20 mouse cellular contexts compared by ENCODE assay signal in the genomic region with DNA sequence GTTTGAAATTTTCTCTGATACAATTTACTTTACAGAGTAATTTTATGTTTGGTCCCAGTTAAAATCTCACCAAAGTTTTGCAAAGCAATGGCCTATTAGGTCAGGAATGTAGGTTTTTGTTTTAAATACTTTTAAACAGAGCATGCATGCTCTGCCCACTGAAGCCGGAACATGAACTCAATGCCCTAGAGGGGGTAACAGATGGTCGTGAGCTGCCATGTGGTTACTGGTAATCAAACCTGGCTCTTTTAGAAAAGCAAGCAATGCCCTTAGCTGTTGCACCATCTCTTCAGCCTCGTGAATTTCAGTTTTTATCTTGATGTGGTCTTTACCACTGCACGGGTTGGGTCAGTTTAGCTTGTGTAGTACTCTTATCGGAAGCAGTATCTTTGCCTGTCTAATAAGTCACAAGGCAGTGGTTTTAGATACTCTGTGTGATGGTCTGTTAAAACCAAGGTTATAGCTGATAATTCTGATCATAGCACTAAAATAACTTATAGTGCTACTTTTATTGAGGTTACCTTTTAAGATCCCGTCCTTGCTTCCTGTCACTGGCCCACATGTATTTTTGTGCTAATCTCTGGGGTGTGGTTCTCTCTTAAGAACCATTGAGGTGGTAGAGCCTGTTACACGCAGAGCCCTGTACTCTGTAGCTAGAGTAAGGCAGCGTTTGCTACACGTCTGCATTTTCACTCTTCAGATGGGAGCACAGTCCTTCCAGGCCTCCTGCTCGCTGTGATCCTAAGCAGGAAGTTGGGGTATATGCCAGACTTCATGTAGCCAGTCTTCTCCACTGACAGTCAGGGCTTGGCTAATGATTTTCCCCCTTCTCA. TPM values are rescaled to one million over a fixed set of nuclear protein-coding genes. Genes with fewer than 3 reads are reported as not detected.
DNase-seq lines count a peak whose midpoint lies in the region; ATAC-seq and TF ChIP-seq lines count a peak whose summit lies in the region.
"Had no signal": no experiment of that assay in that cellular context is flagged by ENCODE, and none has a peak within 500 bp of the region (broad histone marks: within the 10 kb centered on the region; RNA-seq: fewer than 3 reads in every experiment).

No protein-coding gene starts in this region.

- peaks cover 19% of the 10 kb centered on the region for H3K36me3 ChIP-seq in hindbrain, postnatal 0 days (ENCODE audit: insufficient read depth, low read length)
- peaks cover 35% of the 10 kb centered on the region for H3K36me3 ChIP-seq in hindbrain, embryonic 13.5 days
- H3K36me3 ChIP-seq in G1E (replicated peaks), result peaks cover 44% of the 10 kb centered on the region
- peaks cover 35% of the 10 kb centered on the region; the same call in 1 of the 2 replicates for H3K36me3 ChIP-seq in macrophage (ENCODE audit: inconsistent target)
- peaks cover 51% of the 10 kb centered on the region for H3K36me3 ChIP-seq in kidney, embryonic 15.5 days
- H3K36me3 ChIP-seq: midbrain, embryonic 15.5 days had no signal

- no peak overlapping the region for H3K9ac ChIP-seq in hindbrain, postnatal 0 days (replicated peaks; ENCODE audit: low read length)
- H3K9ac ChIP-seq in hindbrain, embryonic 13.5 days, result no peak overlapping the region
- no peak overlapping the region for H3K9ac ChIP-seq in kidney, embryonic 15.5 days
- H3K9ac ChIP-seq: embryonic facial prominence, embryonic 15.5 days; forebrain, postnatal 0 days; liver, embryonic 13.5 days; lung, embryonic 14.5 days; midbrain, embryonic 15.5 days had no signal

- DNase-seq in hindbrain, postnatal 0 days (ENCODE audit: low spot score), result peak; percentile 28
- DNase-seq in G1E (ENCODE audit: low spot score), result no peak
- DNase-seq in cerebellum, adult 9-10 months, result peak; percentile 31
- DNase-seq in embryo, embryonic 9.5 days (ENCODE audit: extremely low spot score), result no peak
- DNase-seq: adrenal gland, adult 2 months; embryo, embryonic 11 days; forebrain, postnatal 0 days; gastrocnemius, adult 2 months; heart, postnatal 10 days; liver, embryonic 13.5 days; lung, embryonic 14.5 days; right cerebral cortex, postnatal 4 days had no signal

- no peak overlapping the region for H3K27ac ChIP-seq in hindbrain, postnatal 0 days
- no peak overlapping the region for H3K27ac ChIP-seq in hindbrain, embryonic 13.5 days
- H3K27ac ChIP-seq in macrophage, result peak overlapping the region; percentile 51
- no peak overlapping the region for H3K27ac ChIP-seq in kidney, embryonic 15.5 days
- H3K27ac ChIP-seq: embryonic facial prominence, embryonic 15.5 days; gastrocnemius, adult 2 months; liver, embryonic 13.5 days; midbrain, embryonic 15.5 days; stomach, postnatal 0 days had no signal

- no peak for ATAC-seq in hindbrain, postnatal 0 days
- no peak for ATAC-seq in hindbrain, embryonic 13.5 days (ENCODE audit: low FRiP score)
- peak; percentile 22; the same call in 1 of the 2 replicates for ATAC-seq in G1E (ENCODE audit: extremely low read depth, insufficient number of reproducible peaks, low FRiP score, poor library complexity, severe bottlenecking)
- ATAC-seq in kidney, embryonic 15.5 days (replicated peaks; ENCODE audit: low FRiP score), result no peak
- no peak for ATAC-seq in inflammation-experienced regulatory T-cells, adult 6 months
- ATAC-seq: forebrain, postnatal 0 days; midbrain, embryonic 15.5 days had no signal

- H3K79me2 ChIP-seq in macrophage (ENCODE audit: inconsistent target), result no peaks in the 10 kb centered on the region

- no peak for TF ChIP-seq CTCF in hindbrain, postnatal 0 days (IDR thresholded peaks at IDR 0.05; ENCODE audit: low read depth)
- TF ChIP-seq CTCF in G1E (IDR thresholded peaks at IDR 0.05; ENCODE audit: low read depth, low read length), result no peak

- no peaks in the 10 kb centered on the region for H3K9me3 ChIP-seq in hindbrain, postnatal 0 days (ENCODE audit: low read length)
- H3K9me3 ChIP-seq in hindbrain, embryonic 13.5 days, result no peaks in the 10 kb centered on the region
- H3K9me3 ChIP-seq in G1E (replicated peaks), result no peaks in the 10 kb centered on the region
- no peaks in the 10 kb centered on the region for H3K9me3 ChIP-seq in kidney, embryonic 15.5 days (replicated peaks)
- H3K9me3 ChIP-seq: embryonic facial prominence, embryonic 15.5 days; liver, embryonic 13.5 days; midbrain, embryonic 15.5 days had no signal

- no peaks in the 10 kb centered on the region for H3K4me1 ChIP-seq in hindbrain, postnatal 0 days (ENCODE audit: insufficient read depth, low read length)
- no peaks in the 10 kb centered on the region for H3K4me1 ChIP-seq in hindbrain, embryonic 13.5 days (replicated peaks)
- H3K4me1 ChIP-seq in G1E (ENCODE audit: insufficient read depth, low read depth, low read length), result no peaks in the 10 kb centered on the region
- H3K4me1 ChIP-seq in kidney, embryonic 15.5 days, result no peaks in the 10 kb centered on the region
- H3K4me1 ChIP-seq: embryonic facial prominence, embryonic 15.5 days; liver, embryonic 13.5 days; midbrain, embryonic 15.5 days had no signal

- H3K4me2 ChIP-seq in hindbrain, postnatal 0 days (ENCODE audit: low read depth, low read length), result no peak overlapping the region
- no peak overlapping the region for H3K4me2 ChIP-seq in hindbrain, embryonic 13.5 days
- H3K4me2 ChIP-seq in kidney, embryonic 15.5 days, result no peak overlapping the region
- H3K4me2 ChIP-seq: embryonic facial prominence, embryonic 15.5 days; heart, embryonic 11.5 days; liver, embryonic 13.5 days; lung, embryonic 14.5 days; midbrain, embryonic 15.5 days had no signal

- 74% methylated on average over 10 of the region's 10 CpGs for WGBS in hindbrain, postnatal 0 days
- 84% methylated on average over 10 of the region's 10 CpGs for WGBS in hindbrain, embryonic 13.5 days
- 94% methylated on average over 10 of the region's 10 CpGs for WGBS in macrophage (ENCODE audit: missing documents)
- 82% methylated on average over 10 of the region's 10 CpGs for WGBS in kidney, embryonic 15.5 days

- H3K27me3 ChIP-seq in hindbrain, postnatal 0 days (ENCODE audit: insufficient read depth, low read length), result no peaks in the 10 kb centered on the region
- no peaks in the 10 kb centered on the region for H3K27me3 ChIP-seq in hindbrain, embryonic 13.5 days
- H3K27me3 ChIP-seq in G1E (ENCODE audit: insufficient read depth, low read length), result no peaks in the 10 kb centered on the region
- H3K27me3 ChIP-seq in kidney, embryonic 15.5 days, result no peaks in the 10 kb centered on the region
- H3K27me3 ChIP-seq: embryonic facial prominence, embryonic 15.5 days; liver, embryonic 13.5 days; midbrain, embryonic 15.5 days had no signal

- no peak overlapping the region for H3K4me3 ChIP-seq in hindbrain, postnatal 0 days (ENCODE audit: low read length)
- H3K4me3 ChIP-seq in hindbrain, embryonic 13.5 days, result no peak overlapping the region
- H3K4me3 ChIP-seq in G1E (ENCODE audit: low read depth, low read length) (no peak overlapping the region), macrophage (ENCODE audit: inconsistent target) (no peak overlapping the region)
- no peak overlapping the region for H3K4me3 ChIP-seq in kidney, embryonic 15.5 days (replicated peaks)
- H3K4me3 ChIP-seq: embryonic facial prominence, embryonic 15.5 days; gastrocnemius, adult 2 months; liver, embryonic 13.5 days; midbrain, embryonic 15.5 days had no signal

RNA-seq across cellular contexts. Expression of a gene that starts 48.0 kb away (rescaled TPM):
- 24.8 and 32.2 TPM in 2 replicates for total RNA-seq in hindbrain, postnatal 0 days (2014; rRNA removed)
- polyA plus RNA-seq in hindbrain, postnatal 0 days (2015; fragmentation: Nextera tagmentation; extraction: Ambion mirVana), result 37.1 and 39.7 TPM in 2 replicates
- polyA plus RNA-seq in hindbrain, embryonic 13.5 days (2015; fragmentation: Nextera tagmentation; extraction: Ambion mirVana), result 50.4 and 52.4 TPM in 2 replicates
- total RNA-seq in G1E (2014; fragmentation: Nextera tagmentation), result 42.3 and 43.3 TPM in 2 replicates
- total RNA-seq in G1E (2017), result 54.7 and 59.7 TPM in 2 replicates
- 1.8 and 2.0 TPM in 2 replicates for polyA plus RNA-seq in G1E (2012)
- total RNA-seq in macrophage (2018; cell fraction: chromatin; rRNA removed), result 10 to 100 TPM; 19.2 to 70.9 (median 46.6) TPM
- total RNA-seq in macrophage (2018; cell fraction: cytosol; rRNA removed), result 10 to 100 TPM; 43.5 to 75.6 (median 56.9) TPM
- 10 to 100 TPM; 26.4 to 78.6 (median 42.4) TPM for total RNA-seq in macrophage (2018; cell fraction: nucleus; rRNA removed)
- 46.2 to 84.7 TPM (median 54.7 TPM) in 3 replicates for polyA plus RNA-seq in macrophage (2018)
- polyA plus RNA-seq in kidney, embryonic 15.5 days (2015; fragmentation: Nextera tagmentation; extraction: Ambion mirVana), result 56.1 and 64.2 TPM in 2 replicates
- polyA plus RNA-seq in inflammation-experienced regulatory T-cells, adult 6 months (2017; shearing (Covaris generic)), result 10 to 100 TPM; 40.9 to 64.1 (median 49.7) TPM

RNA-seq across cellular contexts. Expression of a gene that starts 54.8 kb away (rescaled TPM):
- total RNA-seq in hindbrain, postnatal 0 days (2014; rRNA removed), result 0.14 and 0.68 TPM in 2 replicates
- 0.44 and 0.45 TPM in 2 replicates for polyA plus RNA-seq in hindbrain, postnatal 0 days (2015; fragmentation: Nextera tagmentation; extraction: Ambion mirVana)
- polyA plus RNA-seq in hindbrain, embryonic 13.5 days (2015; fragmentation: Nextera tagmentation; extraction: Ambion mirVana), result 0.34 and 0.41 TPM in 2 replicates
- total RNA-seq in G1E (2014; fragmentation: Nextera tagmentation) (not detected in 2 replicates), G1E (2017) (0.44 and 0.64 TPM in 2 replicates)
- polyA plus RNA-seq in G1E (2012) (0.01 TPM in 1 of 2 replicates, not detected in the other), macrophage (2018) (0.13 TPM in 1 of 3 replicates, not detected in the others)
- total RNA-seq in macrophage (2018; cell fraction: chromatin; rRNA removed), result not detected
- under 1 TPM in 8 of 26 experiments, not detected in 18; under 0.01 to 0.05 (median 0.03) TPM for total RNA-seq in macrophage (2018; cell fraction: cytosol; rRNA removed)
- not detected for total RNA-seq in macrophage (2018; cell fraction: nucleus; rRNA removed)
- 2.2 and 2.7 TPM in 2 replicates for polyA plus RNA-seq in kidney, embryonic 15.5 days (2015; fragmentation: Nextera tagmentation; extraction: Ambion mirVana)
- polyA plus RNA-seq in inflammation-experienced regulatory T-cells, adult 6 months (2017; shearing (Covaris generic)), result 1 to 10 TPM in 1 of 3 experiments, under 1 TPM in 2; 0.36 to 1.4 (median 0.94) TPM
- total RNA-seq: gastrocnemius, adult 2 months; heart, postnatal 10 days had no signal
- polyA plus RNA-seq: adrenal gland, adult 2 months had no signal

Comparison
In these comparisons a context has a peak if more than half of its experiments do, and no peak if none do; other contexts are left out.
1. DNase-seq: peak in hindbrain, postnatal 0 days (single experiment) and cerebellum, adult 9-10 months (single experiment); none in G1E (single experiment) and embryo, embryonic 9.5 days (single experiment).
2. RNA of a gene that starts 48.0 kb away (polyA plus RNA-seq): 56.1 to 64.2 TPM in kidney, embryonic 15.5 days, 46.2 to 84.7 TPM in macrophage, 50.4 to 52.4 TPM in hindbrain, embryonic 13.5 days, 40.9 to 64.1 TPM in inflammation-experienced regulatory T-cells, adult 6 months and 37.1 to 39.7 TPM in hindbrain, postnatal 0 days; 1.8 to 2.0 TPM in G1E; every median in the first group is over 10 times any median in the second.